Mouse (Mus musculus) CH12F3 (cell line): ENCODE data around the gene Coro2a.
"Not testable (repeated sequence)": the region's sequence is repeated elsewhere in the genome, so short reads cannot be mapped to it uniquely, and the experiment has no call there.

Experiments used
- in situ Hi-C: fragments of 300-500 bp; cut with MboI; formaldehyde crosslinking; loops from 2 replicates; pipeline ENCODE4 v1.14.3; 2020; ENCODE audit warnings: low sequenced_read_pairs

Coro2a gene

DNA sequence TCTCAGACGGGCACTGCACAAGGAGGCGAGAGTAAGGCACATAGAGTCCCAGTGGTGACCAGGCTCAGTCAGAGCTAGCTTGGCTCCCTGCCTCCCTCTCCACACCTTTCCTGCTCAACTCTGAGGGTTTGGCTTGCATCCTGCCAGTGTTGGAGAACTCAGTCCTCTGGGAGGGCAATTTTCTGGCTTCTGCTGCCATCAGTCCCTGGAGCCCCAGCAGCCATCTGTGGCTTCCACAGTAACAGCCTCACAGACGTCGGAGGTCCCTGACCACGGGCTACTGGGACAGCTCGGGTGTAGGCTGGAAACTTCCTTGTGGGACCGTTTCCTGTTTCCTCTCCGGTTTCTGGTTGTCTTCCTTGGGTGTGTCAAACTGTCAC, 16.2 kb downstream of the Coro2a start:
- in situ Hi-C loops, result no loop called here

DNA sequence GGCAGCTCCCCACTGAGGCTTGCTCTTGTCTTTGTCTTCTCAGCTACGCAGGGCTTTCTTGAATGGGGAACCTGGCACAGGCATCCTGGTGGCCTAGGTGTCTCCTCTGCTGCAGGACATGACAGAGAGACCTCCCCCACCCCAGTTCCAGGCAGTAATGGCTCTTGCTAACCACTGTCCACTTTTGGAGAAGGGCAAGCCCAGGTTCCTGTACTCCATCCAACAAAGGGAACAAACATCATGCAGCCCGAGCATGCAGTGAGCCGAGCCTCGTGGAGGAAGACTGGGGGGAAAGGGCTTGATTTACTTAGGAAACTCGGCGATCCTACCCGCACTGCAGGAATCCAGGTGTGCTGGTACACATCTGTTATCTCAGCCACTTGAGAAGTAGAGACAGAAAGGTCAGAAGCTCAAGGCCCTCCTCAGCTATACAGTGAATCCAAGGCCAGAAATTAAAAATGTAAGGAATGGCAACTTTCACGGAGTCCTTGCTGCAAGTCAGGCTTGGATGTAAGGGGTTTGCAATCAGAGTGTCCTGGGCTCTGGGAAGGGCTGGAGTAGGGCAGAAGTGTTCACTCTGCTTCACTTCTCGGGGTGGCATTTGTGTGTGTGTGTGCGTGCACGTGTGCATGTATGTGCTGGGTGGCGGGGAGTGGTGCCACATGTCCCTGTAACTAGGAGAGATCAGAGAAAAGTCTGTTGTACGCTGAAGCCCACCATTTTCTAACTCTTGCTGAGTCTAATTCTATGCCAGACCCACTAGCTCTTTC, 16.8 kb downstream of the Coro2a start:
- in situ Hi-C loops, result no loop called here

DNA sequence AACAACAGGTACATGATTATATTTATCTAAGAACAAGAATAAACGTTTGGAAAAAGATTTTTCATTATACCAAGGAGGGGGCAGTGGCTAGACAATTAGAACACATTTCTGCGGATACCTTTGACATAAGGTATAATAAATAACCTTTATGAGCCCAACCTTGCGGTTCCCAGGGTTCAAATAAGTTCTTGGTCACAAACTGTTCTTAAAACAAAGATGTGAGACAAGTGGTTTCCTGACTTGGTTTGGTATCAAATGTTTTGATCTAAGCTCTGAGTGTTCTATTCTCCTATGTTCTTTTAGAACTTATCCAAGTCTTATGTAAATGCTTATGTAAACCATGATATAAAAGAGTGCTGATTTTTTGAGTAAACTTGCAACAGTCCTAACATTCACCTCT, 17.5 kb downstream of the Coro2a start:
- in situ Hi-C loops, result not testable (repeated sequence)

DNA sequence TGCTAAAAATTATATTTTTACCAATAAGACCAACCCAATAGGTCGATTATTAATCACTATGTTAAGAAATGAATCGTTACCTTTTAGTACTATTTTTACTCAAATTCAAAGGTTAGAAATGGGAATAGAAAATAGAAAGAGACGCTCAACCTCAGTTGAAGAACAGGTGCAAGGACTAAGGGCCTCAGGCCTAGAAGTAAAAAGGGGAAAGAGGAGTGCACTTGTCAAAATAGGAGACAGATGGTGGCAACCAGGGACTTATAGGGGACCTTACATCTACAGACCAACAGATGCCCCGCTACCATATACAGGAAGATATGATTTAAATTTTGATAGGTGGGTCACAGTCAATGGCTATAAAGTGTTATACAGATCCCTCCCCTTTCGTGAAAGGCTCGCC, 17.9 kb downstream of the Coro2a start:
- in situ Hi-C loops, result not testable (repeated sequence)

DNA sequence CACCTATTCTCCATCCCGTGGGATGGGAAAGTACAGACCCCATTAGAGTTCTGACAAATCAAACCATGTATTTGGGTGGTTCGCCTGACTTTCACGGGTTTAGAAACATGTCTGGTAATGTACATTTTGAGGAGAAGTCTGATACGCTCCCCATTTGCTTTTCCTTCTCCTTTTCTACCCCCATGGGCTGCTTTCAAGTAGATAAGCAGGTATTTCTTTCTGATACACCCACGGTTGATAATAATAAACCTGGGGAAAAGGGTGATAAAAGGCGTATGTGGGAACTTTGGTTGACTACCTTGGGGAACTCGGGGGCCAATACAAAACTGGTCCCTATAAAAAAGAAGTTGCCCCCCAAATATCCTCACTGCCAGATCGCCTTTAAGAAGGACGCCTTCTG, 20.0 kb downstream of the Coro2a start:
- in situ Hi-C loops, result not testable (repeated sequence)

DNA sequence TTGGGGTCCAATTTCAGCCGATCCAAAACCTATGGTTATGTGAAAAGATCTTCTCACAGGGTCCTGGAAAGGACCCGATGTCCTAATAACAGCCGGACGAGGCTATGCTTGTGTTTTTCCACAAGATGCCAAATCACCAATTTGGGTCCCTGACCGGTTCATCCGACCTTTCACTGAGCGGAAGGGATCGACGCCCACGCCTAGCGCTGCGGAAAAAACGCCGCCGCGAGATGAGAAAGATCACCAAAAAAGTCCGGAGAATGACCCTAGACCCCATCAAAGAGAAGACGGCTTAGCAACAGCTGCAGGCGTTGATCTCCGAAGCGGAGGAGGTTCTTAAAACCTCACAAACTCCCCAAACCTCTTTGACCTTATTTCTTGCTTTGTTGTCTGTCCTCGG, 20.4 kb downstream of the Coro2a start:
- in situ Hi-C loops, result not testable (repeated sequence)

DNA sequence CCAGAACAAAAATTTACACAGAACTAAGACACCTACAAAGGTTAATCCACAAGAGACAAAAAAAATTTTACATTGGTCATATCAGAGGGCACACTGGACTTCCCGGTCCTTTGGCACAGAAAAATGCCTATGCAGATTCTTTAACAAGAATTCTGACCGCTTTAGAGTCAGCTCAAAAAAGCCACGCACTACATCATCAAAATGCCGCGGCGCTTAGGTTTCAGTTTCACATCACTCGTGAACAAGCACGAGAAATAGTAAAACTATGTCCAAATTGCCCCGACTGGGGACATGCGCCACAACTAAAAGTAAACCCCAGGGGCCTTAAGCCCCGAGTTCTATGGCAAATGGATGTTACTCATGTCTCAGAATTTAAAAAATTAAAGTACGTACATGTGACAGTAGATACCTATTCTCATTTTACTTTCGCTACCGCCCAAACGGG, 21.2 kb downstream of the Coro2a start:
- in situ Hi-C loops, result not testable (repeated sequence)

DNA sequence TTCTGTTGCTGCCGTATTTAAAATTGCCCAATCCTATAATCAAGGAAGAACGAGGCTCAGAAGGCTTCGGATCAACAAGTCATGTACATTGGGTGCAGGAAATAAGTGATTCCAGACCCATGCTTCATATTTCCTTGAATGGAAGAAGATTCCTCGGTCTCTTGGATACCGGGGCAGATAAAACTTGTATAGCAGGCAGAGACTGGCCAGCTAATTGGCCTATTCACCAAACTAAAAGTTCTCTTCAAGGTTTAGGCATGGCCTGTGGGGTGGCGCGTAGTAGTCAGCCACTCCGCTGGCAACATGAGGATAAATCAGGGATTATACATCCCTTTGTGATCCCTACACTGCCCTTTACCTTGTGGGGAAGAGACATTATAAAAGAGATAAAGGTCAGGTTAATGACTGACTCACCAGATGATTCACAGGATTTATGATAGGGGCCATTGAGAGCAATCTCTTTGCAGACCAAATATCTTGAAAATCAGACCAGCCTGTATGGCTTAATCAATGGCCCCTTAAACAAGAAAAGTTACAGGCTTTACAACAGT, 23.1 kb downstream of the Coro2a start:
- in situ Hi-C loops, result not testable (repeated sequence)

DNA sequence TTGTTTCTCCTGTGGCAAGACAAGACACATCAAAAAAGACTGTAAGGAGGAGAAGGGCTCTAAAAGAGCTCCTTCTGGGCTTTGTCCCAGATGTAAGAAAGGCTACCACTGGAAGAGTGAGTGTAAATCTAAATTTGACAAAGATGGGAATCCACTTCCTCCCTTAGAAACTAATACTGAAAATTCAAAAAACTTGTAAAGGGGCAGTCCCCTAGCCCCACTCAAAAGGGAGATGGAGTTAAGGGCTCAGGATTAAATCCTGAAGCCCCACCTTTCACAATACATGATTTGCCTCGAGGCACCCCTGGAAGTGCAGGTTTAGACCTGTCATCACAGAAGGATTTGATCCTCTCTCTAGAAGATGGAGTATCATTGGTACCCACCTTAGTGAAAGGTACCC, 23.8 kb downstream of the Coro2a start:
- in situ Hi-C loops, result no loop called here

DNA sequence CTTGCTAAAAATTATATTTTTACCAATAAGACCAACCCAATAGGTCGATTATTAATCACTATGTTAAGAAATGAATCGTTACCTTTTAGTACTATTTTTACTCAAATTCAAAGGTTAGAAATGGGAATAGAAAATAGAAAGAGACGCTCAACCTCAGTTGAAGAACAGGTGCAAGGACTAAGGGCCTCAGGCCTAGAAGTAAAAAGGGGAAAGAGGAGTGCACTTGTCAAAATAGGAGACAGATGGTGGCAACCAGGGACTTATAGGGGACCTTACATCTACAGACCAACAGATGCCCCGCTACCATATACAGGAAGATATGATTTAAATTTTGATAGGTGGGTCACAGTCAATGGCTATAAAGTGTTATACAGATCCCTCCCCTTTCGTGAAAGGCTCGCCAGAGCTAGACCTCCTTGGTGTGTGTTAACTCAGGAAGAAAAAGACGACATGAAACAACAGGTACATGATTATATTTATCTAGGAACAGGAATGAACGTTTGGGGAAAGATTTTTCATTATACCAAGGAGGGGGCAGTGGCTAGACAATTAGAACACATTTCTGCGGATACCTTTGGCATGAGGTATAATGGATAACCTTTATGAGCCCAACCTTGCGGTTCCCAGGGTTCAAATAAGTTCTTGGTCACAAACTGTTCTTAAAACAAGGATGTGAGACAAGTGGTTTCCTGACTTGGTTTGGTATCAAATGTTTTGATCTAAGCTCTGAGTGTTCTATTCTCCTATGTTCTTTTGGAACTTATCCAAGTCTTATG, 26.3 kb downstream of the Coro2a start:
- in situ Hi-C loops, result not testable (repeated sequence)

DNA sequence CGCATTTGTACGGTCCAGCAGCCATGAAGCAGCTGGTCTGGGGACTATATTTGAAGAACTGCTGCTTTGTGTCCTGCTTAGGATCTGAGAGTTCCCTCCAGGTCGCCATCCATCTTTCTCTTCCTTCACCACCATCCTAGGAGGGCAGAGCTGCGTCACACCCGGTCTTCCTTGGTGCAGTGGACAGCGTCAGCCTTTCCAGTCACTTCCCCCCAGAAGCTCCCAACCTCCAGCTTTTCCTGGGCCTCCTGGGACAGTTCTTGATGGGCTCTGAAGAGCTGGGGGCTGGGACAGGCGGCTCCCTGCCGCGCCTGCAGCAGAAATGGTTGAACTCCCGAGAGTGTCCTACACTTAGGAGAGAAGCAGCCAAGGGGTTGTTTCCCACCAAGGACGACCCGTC, 27.2 kb downstream of the Coro2a start:
- in situ Hi-C loops, result no loop called here

DNA sequence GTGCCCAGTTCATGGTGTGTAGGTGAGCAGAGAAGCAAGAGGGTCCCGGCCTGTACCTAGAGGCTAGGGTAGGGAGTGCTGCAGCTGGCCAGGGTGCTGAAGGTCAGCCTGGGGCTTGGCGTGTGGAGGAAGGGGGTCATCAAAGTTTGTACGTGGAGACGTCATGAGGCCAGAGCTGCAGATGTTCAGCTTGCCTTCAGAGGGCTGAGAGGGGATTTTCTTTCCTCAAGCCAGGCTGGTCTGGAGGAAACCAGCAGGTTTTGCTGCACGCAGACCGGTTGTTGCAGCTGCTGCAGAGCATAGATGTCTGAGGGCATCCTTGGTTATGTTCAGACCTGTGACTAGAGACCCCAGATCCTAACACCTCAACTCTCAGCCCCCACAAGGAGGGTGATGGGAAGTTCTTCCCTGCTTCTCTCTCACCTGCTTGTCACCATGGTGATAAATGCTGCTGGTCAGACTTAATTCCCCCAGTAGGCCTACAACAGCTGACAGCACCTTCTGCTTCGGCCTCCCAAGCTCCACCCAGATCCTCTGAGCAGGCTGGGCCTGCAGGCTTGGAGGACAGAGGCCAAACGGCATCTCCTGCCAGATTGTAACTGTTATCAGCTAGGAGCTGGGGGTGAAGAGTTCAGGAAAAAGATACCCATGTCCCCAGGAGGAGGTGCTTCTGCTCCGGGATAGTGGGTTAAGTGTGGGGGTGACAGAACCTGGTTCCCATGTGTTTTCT, 27.8 kb downstream of the Coro2a start:
- in situ Hi-C loops, result no loop called here

DNA sequence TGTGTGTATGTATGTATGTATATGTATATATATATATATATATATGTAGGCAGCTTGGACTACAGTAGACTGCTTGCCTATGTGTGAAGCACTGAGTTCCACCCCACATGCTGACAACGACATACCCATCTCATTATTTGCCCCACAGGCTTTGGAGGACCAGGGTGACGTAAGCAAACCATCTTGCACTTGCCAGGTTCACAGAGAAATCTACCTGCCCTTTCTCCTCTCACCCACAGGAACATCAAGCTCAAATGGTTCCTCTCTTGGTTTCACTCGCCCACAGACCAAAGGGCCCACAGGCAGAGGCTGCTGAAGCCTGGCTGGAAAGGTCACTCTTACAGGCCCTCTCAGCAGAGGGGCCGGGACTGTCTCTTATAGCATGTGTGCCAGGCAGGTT, 29.4 kb downstream of the Coro2a start:
- in situ Hi-C loops, result no loop called here

DNA sequence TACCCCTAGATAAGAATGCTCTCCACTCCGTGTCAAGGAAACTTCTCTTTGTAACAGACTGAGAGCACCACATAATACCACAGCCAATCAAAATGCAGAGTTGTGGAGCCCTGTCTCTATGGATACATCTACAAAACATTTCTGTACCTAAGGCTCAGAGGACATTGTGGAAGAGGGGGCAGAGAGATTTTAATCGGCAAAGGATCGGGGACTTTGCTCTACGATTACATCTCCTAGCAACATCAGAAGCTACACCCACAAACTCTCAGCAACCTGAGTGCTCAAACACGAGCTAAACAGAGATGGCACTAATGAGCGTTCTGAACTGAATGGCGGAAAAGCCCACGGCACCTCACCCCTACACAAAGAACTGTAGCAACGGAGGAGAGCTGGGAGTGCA, 30.3 kb downstream of the Coro2a start:
- in situ Hi-C loops, result no loop called here

DNA sequence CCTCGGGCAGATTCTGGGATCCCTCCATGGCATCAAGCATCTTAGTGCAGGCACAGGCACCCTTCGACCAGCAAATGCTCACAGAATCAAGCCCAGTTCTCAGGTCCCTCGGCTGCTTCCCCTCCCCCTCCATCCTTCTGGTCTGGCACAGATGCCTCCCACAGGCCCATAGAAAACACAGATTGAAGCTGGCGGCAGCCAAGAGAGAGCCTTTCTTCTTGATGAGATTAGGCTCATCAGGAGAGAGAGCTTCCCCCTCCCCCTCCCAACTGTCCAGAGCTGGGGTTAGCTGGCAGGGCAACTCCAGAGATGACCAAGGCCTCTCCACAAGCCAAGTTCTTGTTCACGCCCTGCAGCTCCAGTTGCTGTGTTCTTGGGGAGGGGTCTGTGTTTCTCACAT, 32.3 kb downstream of the Coro2a start:
- in situ Hi-C loops, result no loop called here

DNA sequence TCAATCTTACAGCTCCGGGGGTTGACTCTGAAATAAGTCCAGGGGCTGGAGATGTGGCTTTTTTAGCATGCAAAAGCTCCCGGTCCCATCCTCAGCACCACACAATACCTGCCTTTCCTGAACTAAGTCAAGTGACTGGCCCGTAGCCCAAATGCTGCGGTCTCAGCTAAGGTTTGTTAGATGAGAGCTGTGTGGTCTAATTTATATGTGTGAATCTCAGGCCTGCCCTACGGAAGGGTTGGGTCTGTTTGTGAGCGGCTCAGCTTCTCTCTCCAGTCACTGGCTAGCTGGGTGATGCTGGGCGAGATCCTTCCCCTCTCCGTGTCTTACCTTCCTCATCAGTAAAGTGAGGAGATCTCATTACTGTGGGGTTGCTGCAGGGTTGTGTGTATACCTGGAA, 33.8 kb downstream of the Coro2a start:
- in situ Hi-C loops, result no loop called here

DNA sequence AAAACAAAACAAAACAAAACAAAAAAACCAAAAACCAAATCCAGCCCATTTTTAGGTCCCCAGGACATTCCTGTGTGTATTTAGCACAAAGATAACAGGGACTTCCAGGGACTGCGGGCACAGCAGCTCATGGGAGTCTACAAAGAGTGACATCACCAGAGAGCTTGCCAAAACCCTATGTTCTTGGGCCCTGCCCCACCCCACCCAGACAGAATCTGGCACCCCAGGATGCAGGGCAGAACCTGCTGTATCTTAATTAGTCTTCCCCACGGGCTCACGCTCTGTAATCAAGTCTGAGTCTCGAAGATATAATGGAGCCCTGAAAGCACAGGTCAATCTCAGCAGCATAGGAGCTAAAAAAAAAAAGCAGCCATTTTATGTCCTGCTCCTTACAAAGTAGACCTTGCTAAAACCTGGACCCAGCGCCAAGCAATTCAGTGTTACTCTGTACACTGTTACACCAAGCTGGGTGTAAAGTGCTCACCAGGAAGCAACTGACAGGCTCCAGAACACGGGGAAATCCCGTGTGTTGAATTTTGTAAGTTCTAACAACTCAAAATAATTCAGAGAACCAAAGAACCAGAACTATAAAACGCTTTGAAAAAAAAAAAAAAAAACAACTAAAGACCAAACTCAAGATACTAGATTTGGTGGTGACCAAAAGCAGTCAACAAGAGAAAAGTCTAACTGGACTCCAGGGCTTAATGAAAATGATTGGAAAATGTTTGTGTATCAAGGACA, 34.9 kb downstream of the Coro2a start:
- in situ Hi-C loops, result no loop called here

DNA sequence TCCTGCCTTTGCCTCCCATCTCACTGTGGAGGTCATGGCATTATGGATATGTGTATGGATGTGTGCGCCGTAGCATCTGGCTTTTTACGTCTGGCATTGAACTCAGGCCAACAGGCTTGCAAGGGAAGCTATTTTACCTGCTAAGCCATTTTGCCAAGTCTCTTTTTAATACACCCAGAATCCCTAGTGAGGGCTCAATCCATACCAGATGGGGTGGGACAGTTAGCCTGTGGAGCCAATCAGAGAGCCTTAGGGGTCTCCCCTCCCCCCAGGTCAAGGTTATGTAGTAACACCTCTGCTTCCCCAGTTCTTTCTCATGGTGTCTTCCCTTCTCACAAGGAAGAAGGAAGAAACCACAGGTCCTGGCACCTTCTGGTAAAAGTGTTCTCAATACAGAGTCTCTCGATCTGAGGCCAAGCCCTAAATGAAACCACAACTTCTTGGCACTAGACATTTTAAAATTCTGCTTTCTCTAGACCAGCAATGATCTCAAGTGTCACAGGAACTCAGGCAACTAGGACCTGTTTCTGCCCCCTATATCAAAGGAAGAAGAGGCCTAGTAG, 36.5 kb downstream of the Coro2a start:
- in situ Hi-C loops, result no loop called here

DNA sequence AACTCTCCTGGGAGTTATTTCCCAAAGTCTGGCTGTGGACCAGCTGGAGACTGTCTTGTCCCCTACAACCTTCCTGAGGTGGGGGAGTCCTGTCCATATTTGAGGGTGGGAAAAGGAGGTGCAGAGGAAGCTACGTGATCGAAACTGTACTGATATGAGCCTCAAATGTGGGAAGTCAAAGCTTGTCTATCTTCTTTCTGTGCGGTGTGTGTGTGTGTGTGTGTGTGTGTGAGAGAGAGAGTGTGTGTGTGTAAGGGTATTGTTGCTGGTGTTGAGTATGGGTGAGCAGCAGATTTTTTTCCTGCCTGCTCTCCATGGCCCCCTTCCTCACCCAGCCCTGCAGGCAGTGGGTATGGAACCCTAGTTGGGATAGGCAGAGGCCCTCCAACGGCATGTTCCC, 37.8 kb downstream of the Coro2a start:
- in situ Hi-C loops, result no loop called here

DNA sequence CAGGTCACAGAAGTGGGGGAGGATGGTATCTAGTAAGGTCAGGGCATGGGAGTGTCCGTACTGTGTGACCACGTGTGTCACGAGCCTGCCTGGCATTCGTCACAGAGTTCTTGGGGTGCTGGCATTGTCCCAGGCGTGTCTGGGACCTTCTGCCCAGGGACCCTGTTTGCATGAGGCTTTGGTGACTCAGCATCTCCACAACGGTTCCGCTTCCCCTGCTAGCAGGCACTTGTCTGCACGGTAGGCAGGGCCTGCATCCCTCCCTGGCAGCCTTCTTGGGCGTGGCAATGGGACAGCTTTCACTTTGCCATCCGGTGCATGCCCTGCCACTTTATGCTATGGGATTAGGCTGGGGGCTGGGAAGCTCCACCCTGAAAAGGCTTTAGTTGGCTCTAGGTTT, 38.2 kb downstream of the Coro2a start:
- in situ Hi-C loops, result no loop called here
